Mouse (Mus musculus) lung, embryonic 14.5 days (tissue): ENCODE results near the gene Eid2. TPM values are rescaled to one million over a fixed set of nuclear protein-coding genes. Genes with fewer than 3 reads are reported as not detected.
"Not testable (repeated sequence)": the region's sequence is repeated elsewhere in the genome, so short reads cannot be mapped to it uniquely, and the experiment has no call there.

Source experiments
- ATAC-seq: fragments of 200-750 bp; cut with Nextera tagmentation; 2 replicates; pipeline ENCODE4 v1.8.0; 2017; ENCODE audit warnings: mild to moderate bottlenecking, moderate TSS enrichment, moderate library complexity; ENCODE audit not compliant: insufficient read depth
- DNase-seq: peaks from one replicate; pipeline ENCODE4 v3.0.0-alpha.2; 2015
- H3K27ac ChIP-seq: fragments of 300-500 bp; sonication (generic); 2 replicates; pipeline ENCODE4 v1.5.1; 2014; ENCODE audit warnings: low read depth, mild to moderate bottlenecking, moderate library complexity
- H3K27me3 ChIP-seq: fragments of 300-500 bp; sonication (generic); 2 replicates; pipeline ENCODE4 v1.6.1; 2014; ENCODE audit warnings: low read length, control low read depth; ENCODE audit not compliant: insufficient read depth
- H3K36me3 ChIP-seq: fragments of 300-500 bp; sonication (generic); 2 replicates; pipeline ENCODE4 v1.6.1; 2014; ENCODE audit warnings: control low read depth; ENCODE audit not compliant: insufficient read depth
- H3K4me1 ChIP-seq: fragments of 300-500 bp; sonication (generic); 2 replicates; pipeline ENCODE4 v1.6.1; 2014; ENCODE audit warnings: antibody characterized with exemption, control low read depth; ENCODE audit not compliant: insufficient read depth
- H3K4me2 ChIP-seq: fragments of 300-500 bp; sonication (generic); 2 replicates; pipeline ENCODE4 v1.6.1; 2014; ENCODE audit warnings: mild to moderate bottlenecking
- H3K4me3 ChIP-seq: fragments of 300-500 bp; sonication (generic); 2 replicates; pipeline ENCODE4 v1.5.1; 2014; ENCODE audit warnings: low read depth, low read length
- H3K9ac ChIP-seq: fragments of 300-500 bp; sonication (generic); 2 replicates; pipeline ENCODE4 v1.6.1; 2014
- H3K9me3 ChIP-seq: fragments of 300-500 bp; sonication (generic); 2 replicates; pipeline ENCODE4 v1.6.1; 2016; ENCODE audit warnings: low read depth, low read length, control low read depth
- CTCF ChIP-seq: IDR thresholded peaks from 2 replicates; pipeline ENCODE4 v1.5.1; 2016; ENCODE audit warnings: antibody characterized with exemption, low read depth
- WGBS: fragments of 180-500 bp; shearing (Covaris S2); extraction: QIAGEN DNeasy Blood & Tissue Kit; methylation state at CpG from one replicate; pipeline ENCODE4 v1.1.7; 2014; 5-methylcytosine and 5-hydroxymethylcytosine counted together
- polyA plus RNA-seq: library from polyadenylated mRNA; unstranded; fragments of >200 nt; fragmentation: Nextera tagmentation; extraction: Ambion mirVana; gene quantifications from 2 replicates; pipeline ENCODE4 v1.2.1, GENCODE M21; 2014

Gene Eid2
- polyA plus RNA-seq, result 9.8 and 12.9 TPM in 2 replicates

- peak; percentile 91 for ATAC-seq
- Histone ChIP-seq H3K27me3 (no peaks in the 10 kb centered on the region), H3K4me3 (peak within 1 kb of the TSS; percentile 83), H3K9me3 (no peaks in the 10 kb centered on the region), H3K9ac (peak within 1 kb of the TSS; percentile 96), H3K4me2 (peak within 1 kb of the TSS; percentile 89), H3K27ac (peak within 1 kb of the TSS; percentile 84), H3K36me3 (0 out of 2 replicates have a peak, but pooled peaks cover 8% of the 10 kb centered on the region), H3K4me1 (peaks cover 5% of the 10 kb centered on the region; the same call in 1 of the 2 replicates)
- 0 out of 2 replicates have a peak, but pooled peaks have one; percentile 8 for TF ChIP-seq CTCF
- 6% methylated on average over 57 of the region's 57 CpGs for WGBS
- peak; percentile 95 for DNase-seq
These were observed at the start of gene Eid2 for GRCm38 (mm10) chr7:28267129-28268041. TSS of gene Eid2 (plus strand) at chr7:28267881.

DNA sequence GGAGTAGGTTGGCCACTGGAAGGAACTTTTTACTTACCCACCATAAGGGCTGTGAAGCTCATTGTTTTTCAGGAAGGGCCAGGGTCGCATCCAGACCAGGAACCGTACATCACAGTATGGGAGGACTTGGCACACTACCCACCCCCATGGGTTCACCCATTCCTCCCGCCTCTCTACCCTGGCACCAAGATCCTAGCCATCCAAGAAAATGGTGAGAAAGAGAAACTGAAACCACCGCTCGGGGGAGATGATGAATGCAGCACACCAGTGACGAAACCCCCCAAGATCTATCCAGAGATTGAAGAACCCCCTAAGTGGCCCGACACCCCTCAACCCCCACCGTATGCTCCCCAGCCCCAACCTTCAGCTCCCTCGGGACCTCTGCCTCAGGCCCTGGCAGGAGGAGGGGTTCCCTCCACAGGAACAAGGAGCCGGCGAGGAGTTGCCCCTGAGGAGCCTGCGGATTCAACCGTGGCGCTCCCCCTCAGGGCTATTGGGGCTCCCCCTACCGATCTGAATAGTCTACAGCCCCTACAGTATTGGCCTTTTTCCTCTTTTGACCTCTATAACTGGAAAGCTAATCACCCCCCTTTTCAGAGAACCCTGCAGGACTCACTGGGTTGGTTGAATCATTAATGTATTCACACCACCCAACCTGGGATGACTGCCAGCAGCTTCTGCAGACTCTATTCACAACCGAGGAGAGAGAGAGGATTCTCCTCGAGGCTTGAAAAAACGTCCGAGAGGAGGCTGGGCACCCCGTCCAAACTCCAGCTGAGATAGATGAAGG lies 48.5 kb upstream of the Eid2 start:
- H3K4me1 ChIP-seq, H3K36me3 ChIP-seq, H3K27me3 ChIP-seq, H3K4me3 ChIP-seq, H3K9ac ChIP-seq, ATAC-seq, H3K9me3 ChIP-seq, H3K4me2 ChIP-seq, H3K27ac ChIP-seq: not testable (repeated sequence)
- peak; percentile 25 for DNase-seq
- WGBS, result 85% methylated on average over 20 of the region's 20 CpGs

GRCm38 (mm10) chr7:28226836-28227235 lies 40.8 kb upstream of the Eid2 start:
- H3K27me3 ChIP-seq, H3K36me3 ChIP-seq, H3K4me3 ChIP-seq, H3K27ac ChIP-seq, DNase-seq, H3K4me2 ChIP-seq, ATAC-seq, H3K9me3 ChIP-seq, H3K4me1 ChIP-seq, H3K9ac ChIP-seq: not testable (repeated sequence)
- WGBS, result 81% methylated on average over 4 of the region's 4 CpGs

- H3K36me3 ChIP-seq, H3K27ac ChIP-seq, H3K9me3 ChIP-seq, H3K4me1 ChIP-seq, H3K4me3 ChIP-seq, DNase-seq, ATAC-seq, H3K4me2 ChIP-seq, H3K9ac ChIP-seq, H3K27me3 ChIP-seq: not testable (repeated sequence)
- 85% methylated on average over 4 of the region's 4 CpGs for WGBS
These were observed 40.3 kb upstream of the Eid2 start for GRCm38 (mm10) chr7:28227421-28227820.

DNA sequence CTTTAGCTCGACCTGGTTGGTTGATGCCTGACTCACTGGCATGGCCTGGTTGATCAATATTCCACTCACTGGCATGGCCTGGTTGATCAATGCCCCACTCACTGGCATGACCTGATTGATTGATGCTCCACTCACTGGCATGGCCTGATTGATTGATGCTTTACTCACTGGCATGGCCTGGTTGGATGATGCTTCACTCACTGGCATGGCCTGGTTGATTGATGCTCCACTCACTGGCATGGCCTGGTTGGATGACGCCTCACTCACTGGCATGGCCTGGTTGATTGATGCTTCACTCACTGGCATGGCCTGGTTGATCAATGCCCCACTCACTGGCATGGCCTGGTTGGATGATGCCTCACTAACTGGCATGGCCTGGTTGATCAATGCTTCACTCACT lies 23.7 kb upstream of the Eid2 start:
- WGBS, result 69% methylated on average over 2 of the region's 2 CpGs
- H3K9me3 ChIP-seq, H3K4me1 ChIP-seq, H3K27ac ChIP-seq, H3K4me3 ChIP-seq, H3K9ac ChIP-seq, H3K36me3 ChIP-seq, H3K27me3 ChIP-seq, DNase-seq, ATAC-seq, H3K4me2 ChIP-seq: not testable (repeated sequence)

DNA sequence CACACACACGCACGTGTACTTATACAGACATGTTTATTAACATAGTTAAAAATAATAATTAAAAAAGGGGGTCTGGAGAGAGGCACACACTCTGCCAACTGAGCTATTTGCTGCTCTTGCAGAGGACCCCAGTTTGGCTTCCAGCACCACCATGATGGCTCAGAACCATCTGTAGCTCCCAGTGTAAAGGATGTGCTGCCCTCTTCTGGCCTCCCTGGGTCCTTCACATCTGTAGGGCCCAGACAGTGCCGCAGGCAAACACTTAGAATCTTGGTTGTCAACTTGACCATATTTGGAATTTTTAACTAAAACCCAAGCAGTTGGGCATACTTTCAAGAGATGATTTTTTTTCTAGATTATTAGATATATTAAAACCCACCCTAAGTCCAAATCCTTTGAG lies 18.7 kb upstream of the Eid2 start:
- 93% methylated on average over 3 of the region's 3 CpGs for WGBS
- H3K4me3 ChIP-seq, result no peak overlapping the region
- H3K4me1 ChIP-seq, result no peaks in the 10 kb centered on the region
- H3K27me3 ChIP-seq, result no peaks in the 10 kb centered on the region
- ATAC-seq (no peak), DNase-seq (no peak)
- H3K27ac ChIP-seq, result no peak overlapping the region
- no peaks in the 10 kb centered on the region for H3K9me3 ChIP-seq
- no peak overlapping the region for H3K4me2 ChIP-seq
- no peak for TF ChIP-seq CTCF
- H3K36me3 ChIP-seq, result no peaks in the 10 kb centered on the region
- H3K9ac ChIP-seq, result no peak overlapping the region

GRCm38 (mm10) chr7:28251976-28252375 lies 15.7 kb upstream of the Eid2 start:
- Histone ChIP-seq H3K4me2 (no peak overlapping the region), H3K36me3 (no peaks in the 10 kb centered on the region), H3K9ac (no peak overlapping the region), H3K27me3 (no peaks in the 10 kb centered on the region), H3K4me3 (no peak overlapping the region), H3K9me3 (no peaks in the 10 kb centered on the region), H3K27ac (no peak overlapping the region), H3K4me1 (no peaks in the 10 kb centered on the region)
- DNase-seq, result no peak
- ATAC-seq, result no peak
- 87% methylated on average over 17 of the region's 17 CpGs for WGBS
- TF ChIP-seq CTCF, result no peak
